Mouse (Mus musculus) granulocyte monocyte progenitor cell, adult 5-6 weeks (primary cell): ENCODE data around the gene Fgf22. TPM values are rescaled to one million over a fixed set of nuclear protein-coding genes. Genes with fewer than 3 reads are reported as not detected.
A peak's percentile ranks its signal among the peaks of the same experiment; 100 is the strongest.

ENCODE experiments used
- ATAC-seq: replicated peaks from 2 replicates; pipeline ENCODE4 v1.8.0; 2016; ENCODE audit warnings: mild to moderate bottlenecking, moderate TSS enrichment, inconsistent platforms; ENCODE audit not compliant: poor library complexity, severe bottlenecking
- total RNA-seq, 2 experiments: library from RNA; stranded (forward) in 1 of 2; stranded (reverse) in 1 of 2; fragments of 200-712, 200-1000 nt in 1 of 2; fragments of >200 nt in 1 of 2; fragmentation: Nextera tagmentation in 1 of 2; gene quantifications; 2 replicates each; pipeline ENCODE4 v1.2.3; 2014 to 2017

Fgf22 gene
- total RNA-seq, 2 experiments from 2014 or later: not detected

- ATAC-seq: no peak
Observed at GRCm38 (mm10) chr10:79766001-79766507, 11.2 kb downstream of the Fgf22 start.

GRCm38 (mm10) chr10:79766508-79767325 is 11.8 kb downstream of the Fgf22 start, which contains the start of gene Rnf126:
Gene Rnf126 (minus strand): TSS chr10:79766952.
- peak; percentile 89 for ATAC-seq

GRCm38 (mm10) chr10:79767372-79768244 is 12.7 kb downstream of the Fgf22 start:
- ATAC-seq: peak; percentile 50

- peak; percentile 31 for ATAC-seq
Observed at GRCm38 (mm10) chr10:79768400-79768799, 13.5 kb downstream of the Fgf22 start.

- ATAC-seq: no peak
Observed at GRCm38 (mm10) chr10:79769329-79769728, 14.5 kb downstream of the Fgf22 start.

- no peak for ATAC-seq
Observed at GRCm38 (mm10) chr10:79772320-79772719, 17.4 kb downstream of the Fgf22 start.

- ATAC-seq: no peak
Observed at GRCm38 (mm10) chr10:79773208-79773607, 18.3 kb downstream of the Fgf22 start.

- no peak for ATAC-seq
Observed at GRCm38 (mm10) chr10:79774486-79775279, 19.8 kb downstream of the Fgf22 start.

GRCm38 (mm10) chr10:79777103-79777531 is 22.2 kb downstream of the Fgf22 start, which contains the start of gene Fstl3:
Gene Fstl3 (plus strand): TSS chr10:79777272.
- ATAC-seq: no peak

GRCm38 (mm10) chr10:79778006-79778405 is 23.1 kb downstream of the Fgf22 start:
- ATAC-seq: no peak

- no peak for ATAC-seq
Observed at GRCm38 (mm10) chr10:79779193-79779592, 24.3 kb downstream of the Fgf22 start.

GRCm38 (mm10) chr10:79779784-79780663 is 25.1 kb downstream of the Fgf22 start:
- peak; percentile 70 for ATAC-seq

- ATAC-seq: peak; percentile 55
Observed at GRCm38 (mm10) chr10:79780664-79781015, 25.8 kb downstream of the Fgf22 start.

GRCm38 (mm10) chr10:79781139-79781538 is 26.3 kb downstream of the Fgf22 start:
- ATAC-seq: 0 out of 2 replicates have a peak, but pooled peaks have one; percentile 0

GRCm38 (mm10) chr10:79781956-79782355 is 27.1 kb downstream of the Fgf22 start:
- no peak for ATAC-seq

- no peak for ATAC-seq
Observed at GRCm38 (mm10) chr10:79783050-79783449, 28.2 kb downstream of the Fgf22 start.

- no peak for ATAC-seq
Observed at GRCm38 (mm10) chr10:79783920-79784800, 29.3 kb downstream of the Fgf22 start.
